In the genomic region with DNA sequence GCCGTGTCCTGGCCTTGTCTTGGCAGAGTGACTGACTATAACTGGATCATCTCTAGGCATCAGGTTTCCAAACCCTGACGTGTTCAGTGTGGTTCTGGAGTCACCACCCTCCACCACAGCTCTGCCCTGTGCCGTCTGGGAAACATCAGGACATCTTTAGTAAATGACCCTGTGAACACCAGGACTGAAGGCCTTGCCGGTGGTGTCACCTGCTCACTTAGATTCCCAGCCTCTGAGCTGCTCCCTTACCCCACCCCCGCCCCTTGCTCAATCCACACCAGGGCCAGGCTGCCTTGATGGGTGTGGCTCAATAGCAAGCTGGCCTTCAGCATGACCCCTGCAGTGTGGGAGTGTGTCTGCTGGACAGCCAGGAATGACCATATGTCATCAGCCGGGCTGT, we compare ENCODE assay signal across 8 mouse cellular contexts.
DNase-seq lines count a peak whose midpoint lies in the region; TF ChIP-seq lines count a peak whose summit lies in the region.
"Had no signal": no experiment of that assay in that cellular context is flagged by ENCODE, and none has a peak within 500 bp of the region (broad histone marks: within the 10 kb centered on the region; RNA-seq: fewer than 3 reads in every experiment).

No protein-coding gene starts in this region.

- no peak for TF ChIP-seq CTCF in kidney, adult 2 months (conservative IDR thresholded peaks at IDR 0.05; ENCODE audit: insufficient read depth, insufficient read length, low read depth, low read length)

- peak overlapping the region; percentile 76 for H3K4me2 ChIP-seq in myocyte (ENCODE audit: low read depth)
- H3K4me2 ChIP-seq: forebrain, embryonic 15.5 days had no signal

- WGBS in kidney, adult 2 months = 66% methylated on average over 6 of the region's 6 CpGs

- no peak overlapping the region for H3K27ac ChIP-seq in kidney, adult 2 months (ENCODE audit: insufficient read depth, low read depth, low read length)
- H3K27ac ChIP-seq: forebrain, embryonic 15.5 days had no signal

- H3K4me1 ChIP-seq in kidney, adult 2 months (ENCODE audit: control insufficient read depth, insufficient read depth, low read length) = no peaks in the 10 kb centered on the region

- H3K36me3 ChIP-seq in kidney, adult 2 months (ENCODE audit: control insufficient read depth, insufficient read depth, low read length) = no peaks in the 10 kb centered on the region
- H3K36me3 ChIP-seq in myocyte (ENCODE audit: control insufficient read depth, insufficient read depth) = peaks cover 6% of the 10 kb centered on the region
- H3K36me3 ChIP-seq: forebrain, embryonic 15.5 days had no signal

- TF ChIP-seq POLR2A in kidney, adult 2 months (IDR thresholded peaks at IDR 0.05; ENCODE audit: low read depth, low read length) = no peak
- peak; percentile 3 for TF ChIP-seq POLR2A in myocyte (IDR thresholded peaks at IDR 0.05; ENCODE audit: insufficient read length, low read depth)

- no peak overlapping the region for H3K4me3 ChIP-seq in kidney, adult 2 months (ENCODE audit: insufficient read depth, low read depth, low read length)
- no peak overlapping the region for H3K4me3 ChIP-seq in myocyte
- H3K4me3 ChIP-seq: forebrain, embryonic 15.5 days had no signal

- no peaks in the 10 kb centered on the region for H3K79me2 ChIP-seq in myocyte (ENCODE audit: control insufficient read depth, insufficient read depth)

- peak; percentile 52 to 68 for DNase-seq in kidney, postnatal 4 days
- no peak for DNase-seq in kidney, adult 2 months
- DNase-seq in adipocyte (ENCODE audit: low spot score) = peak; percentile 55
- peak; percentile 75 to 84 for DNase-seq in cerebellum, postnatal 10 days
- no peak for DNase-seq in natural killer cell, adult 2 months (ENCODE audit: low spot score in 2 of 2)
- DNase-seq in right cerebral cortex, adult 18-20 months = no peak

- no peak overlapping the region for H3ac ChIP-seq in myocyte (ENCODE audit: control insufficient read depth, insufficient read length)

- H3K27me3 ChIP-seq in kidney, adult 2 months (replicated peaks; ENCODE audit: control insufficient read depth, insufficient read depth, low read length) = no peaks in the 10 kb centered on the region
- H3K27me3 ChIP-seq in myocyte (ENCODE audit: control insufficient read depth, insufficient read depth, insufficient read length) = no peaks in the 10 kb centered on the region
- H3K27me3 ChIP-seq: forebrain, embryonic 15.5 days had no signal

TF ChIP-seq in myocyte, 11 proteins besides CTCF, POLR2A, EP300 and RAD21:
- TF ChIP-seq MYOD1 (IDR thresholded peaks at IDR 0.05; ENCODE audit: control insufficient read depth in 1 of 3, insufficient read length in 2 of 3, low read depth in 2 of 3) (peak in 2 of 3 experiments; percentile 49 to 88), TCF3 (IDR thresholded peaks at IDR 0.05; ENCODE audit: insufficient read length, low read depth) (peak; percentile 59), MYOG (IDR thresholded peaks at IDR 0.05; ENCODE audit: control insufficient read depth in 1 of 3, insufficient read depth in 1 of 3, insufficient read length in 2 of 3, low read depth in 2 of 3) (peak in 2 of 3 experiments; percentile 32 to 90), TCF12 (IDR thresholded peaks at IDR 0.05; ENCODE audit: insufficient read depth, poor library complexity, severe bottlenecking) (peak; percentile 25), CEBPB (IDR thresholded peaks at IDR 0.05; ENCODE audit: insufficient read depth, poor library complexity, severe bottlenecking) (no peak)

Comparison
In these comparisons a context has a peak if more than half of its experiments do, and no peak if none do; other contexts are left out.
1. DNase-seq: peak in kidney, postnatal 4 days (2 of 2), adipocyte (single experiment) and cerebellum, postnatal 10 days (2 of 2); none in kidney, adult 2 months (single experiment), natural killer cell, adult 2 months (0 of 2) and right cerebral cortex, adult 18-20 months (single experiment).